Mouse (Mus musculus) lung, embryonic 14.5 days (tissue): Measurements from ENCODE around the gene Inpp5a. TPM values are rescaled to one million over a fixed set of nuclear protein-coding genes. Genes with fewer than 3 reads are reported as not detected.
A peak's percentile ranks its signal among the peaks of the same experiment; 100 is the strongest.

Source experiments
- ATAC-seq: fragments of 200-750 bp; cut with Nextera tagmentation; 2 replicates; pipeline ENCODE4 v1.8.0; 2017; ENCODE audit warnings: mild to moderate bottlenecking, moderate TSS enrichment, moderate library complexity; ENCODE audit not compliant: insufficient read depth
- DNase-seq: peaks from one replicate; pipeline ENCODE4 v3.0.0-alpha.2; 2015
- H3K27ac ChIP-seq: fragments of 300-500 bp; sonication (generic); 2 replicates; pipeline ENCODE4 v1.5.1; 2014; ENCODE audit warnings: low read depth, mild to moderate bottlenecking, moderate library complexity
- H3K27me3 ChIP-seq: fragments of 300-500 bp; sonication (generic); 2 replicates; pipeline ENCODE4 v1.6.1; 2014; ENCODE audit warnings: low read length, control low read depth; ENCODE audit not compliant: insufficient read depth
- H3K36me3 ChIP-seq: fragments of 300-500 bp; sonication (generic); 2 replicates; pipeline ENCODE4 v1.6.1; 2014; ENCODE audit warnings: control low read depth; ENCODE audit not compliant: insufficient read depth
- H3K4me1 ChIP-seq: fragments of 300-500 bp; sonication (generic); 2 replicates; pipeline ENCODE4 v1.6.1; 2014; ENCODE audit warnings: antibody characterized with exemption, control low read depth; ENCODE audit not compliant: insufficient read depth
- H3K4me2 ChIP-seq: fragments of 300-500 bp; sonication (generic); 2 replicates; pipeline ENCODE4 v1.6.1; 2014; ENCODE audit warnings: mild to moderate bottlenecking
- H3K4me3 ChIP-seq: fragments of 300-500 bp; sonication (generic); 2 replicates; pipeline ENCODE4 v1.5.1; 2014; ENCODE audit warnings: low read depth, low read length
- H3K9ac ChIP-seq: fragments of 300-500 bp; sonication (generic); 2 replicates; pipeline ENCODE4 v1.6.1; 2014
- H3K9me3 ChIP-seq: fragments of 300-500 bp; sonication (generic); 2 replicates; pipeline ENCODE4 v1.6.1; 2016; ENCODE audit warnings: low read depth, low read length, control low read depth
- CTCF ChIP-seq: IDR thresholded peaks from 2 replicates; pipeline ENCODE4 v1.5.1; 2016; ENCODE audit warnings: antibody characterized with exemption, low read depth
- WGBS: fragments of 180-500 bp; shearing (Covaris S2); extraction: QIAGEN DNeasy Blood & Tissue Kit; methylation state at CpG from one replicate; pipeline ENCODE4 v1.1.7; 2014; 5-methylcytosine and 5-hydroxymethylcytosine counted together
- polyA plus RNA-seq: library from polyadenylated mRNA; unstranded; fragments of >200 nt; fragmentation: Nextera tagmentation; extraction: Ambion mirVana; gene quantifications from 2 replicates; pipeline ENCODE4 v1.2.1, GENCODE M21; 2014

Gene Inpp5a
- polyA plus RNA-seq, 1 experiment from 2014 or later: 47.7 TPM

DNA sequence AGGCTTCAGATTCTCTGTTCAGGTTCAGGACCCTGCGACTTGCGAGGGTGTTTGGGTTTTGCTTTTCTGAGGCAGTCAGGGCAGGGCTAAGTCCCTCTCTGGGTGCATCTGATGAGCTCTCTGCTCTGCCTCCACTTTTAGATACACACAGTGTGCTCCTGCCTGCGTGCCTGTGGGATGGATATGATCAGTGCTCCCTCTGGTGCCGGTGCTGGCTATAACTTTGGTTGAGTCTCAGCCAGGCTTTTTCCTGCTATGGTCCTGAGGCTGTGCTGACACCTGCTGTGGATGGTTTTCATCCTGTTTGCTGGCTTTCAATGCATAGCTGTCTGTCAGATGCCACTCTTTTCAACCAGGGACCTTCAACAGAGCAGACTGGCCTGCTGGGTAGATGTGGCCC lies 87.0 kb downstream of the Inpp5a start:
- Histone ChIP-seq H3K27ac (no peak overlapping the region), H3K9me3 (no peaks in the 10 kb centered on the region), H3K9ac (no peak overlapping the region), H3K4me2 (no peak overlapping the region), H3K4me3 (no peak overlapping the region), H3K36me3 (peaks cover 7% of the 10 kb centered on the region; the same call in 1 of the 2 replicates), H3K27me3 (no peaks in the 10 kb centered on the region), H3K4me1 (0 out of 2 replicates have a peak, but pooled peaks cover 3% of the 10 kb centered on the region)
- no peak for ATAC-seq
- DNase-seq: peak; percentile 44
- 46% methylated on average over 4 of the region's 4 CpGs for WGBS
- TF ChIP-seq CTCF: peak; percentile 53

DNA sequence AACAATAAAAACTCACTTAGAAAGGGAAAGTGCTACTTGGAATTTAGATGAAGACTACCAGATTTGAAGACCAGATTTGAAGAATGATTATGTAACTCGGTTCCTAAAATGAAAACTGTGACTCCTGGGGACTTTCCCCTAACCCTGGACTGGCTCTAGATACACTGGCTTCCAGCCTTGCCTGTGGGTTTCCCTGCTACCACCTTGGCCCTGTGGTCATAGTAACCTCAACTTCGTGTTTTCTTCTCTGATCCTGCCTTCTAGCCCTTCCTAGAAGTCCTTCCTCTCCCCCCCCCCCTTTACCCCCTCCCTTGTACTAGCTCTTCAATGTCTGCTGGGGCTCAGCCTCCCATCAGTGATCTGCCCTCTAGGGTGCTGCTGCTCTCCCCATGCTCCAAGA lies 87.8 kb downstream of the Inpp5a start:
- Histone ChIP-seq H3K27ac (no peak overlapping the region), H3K27me3 (no peaks in the 10 kb centered on the region), H3K9ac (no peak overlapping the region), H3K4me3 (no peak overlapping the region), H3K9me3 (no peaks in the 10 kb centered on the region), H3K4me2 (no peak overlapping the region), H3K4me1 (0 out of 2 replicates have a peak, but pooled peaks cover 3% of the 10 kb centered on the region), H3K36me3 (peaks cover 14% of the 10 kb centered on the region; the same call in 1 of the 2 replicates)
- DNase-seq (no peak), ATAC-seq (no peak)
- WGBS: 51% methylated on average over 2 of the region's 2 CpGs
- no peak for TF ChIP-seq CTCF

DNA sequence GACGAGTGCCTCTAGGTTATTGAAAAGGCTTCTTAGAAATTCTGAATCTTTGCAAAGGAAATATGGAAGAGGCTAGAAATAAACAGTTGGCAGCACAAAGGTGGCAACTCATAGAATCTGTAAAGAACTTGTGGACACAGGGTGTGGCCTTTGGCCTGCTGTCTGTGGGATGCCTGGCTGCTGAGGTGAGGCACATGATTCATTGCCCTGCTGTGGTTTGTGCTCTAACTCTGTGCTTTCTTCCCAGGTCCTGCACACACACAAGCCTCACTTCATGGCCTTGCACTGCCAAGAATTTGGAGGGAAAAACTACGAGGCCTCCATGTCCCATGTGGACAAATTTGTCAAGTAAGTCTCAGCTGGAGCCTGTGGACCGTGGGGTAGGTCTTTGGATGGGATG lies 88.8 kb downstream of the Inpp5a start:
- WGBS: 78% methylated on average over 3 of the region's 3 CpGs
- no peak overlapping the region for H3K27ac ChIP-seq
- H3K27me3 ChIP-seq: no peaks in the 10 kb centered on the region
- H3K4me1 ChIP-seq: 0 out of 2 replicates have a peak, but pooled peaks cover 3% of the 10 kb centered on the region
- TF ChIP-seq CTCF: no peak
- H3K9ac ChIP-seq: no peak overlapping the region
- no peaks in the 10 kb centered on the region for H3K9me3 ChIP-seq
- no peak overlapping the region for H3K4me3 ChIP-seq
- no peak for DNase-seq
- peaks cover 14% of the 10 kb centered on the region; the same call in 1 of the 2 replicates for H3K36me3 ChIP-seq
- no peak overlapping the region for H3K4me2 ChIP-seq
- ATAC-seq: no peak

DNA sequence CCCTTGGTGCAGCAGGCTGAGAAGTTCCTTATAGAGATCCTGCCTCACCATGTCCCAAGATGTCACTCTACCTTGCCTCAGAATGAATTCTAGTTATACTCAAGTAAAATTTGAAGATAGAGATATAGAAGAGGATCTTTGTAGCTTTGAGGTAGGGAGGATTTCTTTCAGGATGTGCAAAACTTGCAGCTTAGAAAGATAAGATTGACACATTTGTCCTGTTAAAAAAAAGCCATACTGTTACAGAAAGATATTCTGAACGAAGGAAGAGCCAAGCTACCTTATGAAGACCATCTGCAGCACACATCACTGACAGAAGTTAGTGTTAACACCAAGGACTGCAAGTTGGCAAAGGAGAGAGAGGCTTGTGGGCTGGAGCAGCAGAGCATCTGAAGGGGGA lies 90.2 kb downstream of the Inpp5a start:
- TF ChIP-seq CTCF: no peak
- DNase-seq (no peak), ATAC-seq (no peak)
- H3K4me1 ChIP-seq: no peaks in the 10 kb centered on the region
- no peaks in the 10 kb centered on the region for H3K27me3 ChIP-seq
- no peak overlapping the region for H3K4me3 ChIP-seq
- no peak overlapping the region for H3K9ac ChIP-seq
- no peak overlapping the region for H3K27ac ChIP-seq
- H3K36me3 ChIP-seq: peaks cover 14% of the 10 kb centered on the region; the same call in 1 of the 2 replicates
- H3K9me3 ChIP-seq: no peaks in the 10 kb centered on the region
- H3K4me2 ChIP-seq: no peak overlapping the region
- WGBS: 76% methylated on average over 1 of the region's 1 CpGs

DNA sequence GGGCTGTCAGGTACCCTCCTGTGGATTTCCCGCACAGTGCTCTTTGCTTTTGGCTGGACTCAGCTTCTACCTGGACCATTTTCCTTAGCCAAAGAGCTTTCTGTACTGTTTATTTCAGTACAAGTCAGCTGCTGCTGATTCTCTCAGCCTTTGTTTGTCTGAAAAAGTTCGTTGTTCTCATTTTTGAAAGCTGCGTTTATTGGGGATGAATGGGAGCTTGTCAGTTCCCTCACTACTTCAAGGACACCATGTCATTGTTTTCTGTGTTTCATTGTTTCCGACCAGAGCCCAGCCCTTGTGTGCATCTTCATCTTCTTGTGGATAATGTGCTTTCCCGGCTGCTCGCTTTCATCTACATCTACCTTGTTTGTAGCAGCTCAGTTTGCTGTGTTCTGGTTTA lies 90.7 kb downstream of the Inpp5a start:
- Histone ChIP-seq H3K27ac (no peak overlapping the region), H3K36me3 (peaks cover 14% of the 10 kb centered on the region; the same call in 1 of the 2 replicates), H3K4me2 (no peak overlapping the region), H3K4me1 (no peaks in the 10 kb centered on the region), H3K9me3 (no peaks in the 10 kb centered on the region), H3K4me3 (no peak overlapping the region), H3K9ac (no peak overlapping the region), H3K27me3 (no peaks in the 10 kb centered on the region)
- ATAC-seq: no peak
- no peak for TF ChIP-seq CTCF
- no peak for DNase-seq
- 83% methylated on average over 6 of the region's 6 CpGs for WGBS

DNA sequence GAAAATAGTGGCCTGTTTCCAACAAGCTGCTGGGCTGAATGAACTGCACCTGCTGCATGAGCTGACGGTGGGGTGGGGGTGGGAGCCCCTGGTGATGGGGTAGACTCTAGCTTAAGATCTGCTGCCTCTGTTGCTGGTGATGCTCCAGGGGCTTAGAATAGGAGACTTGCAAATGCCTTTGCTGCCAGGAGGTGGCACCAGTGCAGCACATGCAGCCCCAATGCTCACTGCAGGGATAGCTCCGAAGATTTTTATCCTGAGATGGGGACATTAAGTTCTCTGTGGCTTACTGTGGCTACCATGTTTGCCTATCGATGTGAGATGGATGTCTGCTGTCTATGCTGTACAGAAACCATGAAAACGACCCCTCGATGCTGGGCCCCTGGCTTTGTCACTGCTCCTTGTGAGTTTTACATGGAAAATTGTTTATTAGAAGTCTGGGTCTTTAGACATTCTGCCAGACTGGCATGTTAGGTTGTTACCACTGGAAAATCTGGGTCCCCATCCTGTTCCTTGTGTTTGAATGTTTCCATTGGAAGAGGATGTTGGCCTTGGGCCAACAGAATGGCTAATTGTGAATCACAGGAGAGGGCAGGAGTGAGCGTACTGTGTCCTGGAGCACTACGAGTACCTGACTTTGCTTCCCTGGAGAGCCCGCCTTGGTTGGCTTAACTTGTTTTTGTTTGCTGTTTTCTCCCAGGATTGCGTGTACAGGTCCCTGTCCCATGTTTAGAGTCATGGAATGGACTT lies 95.5 kb downstream of the Inpp5a start:
- DNase-seq: peak; percentile 70
- Histone ChIP-seq H3K36me3 (peaks cover 7% of the 10 kb centered on the region; the same call in 1 of the 2 replicates), H3K9ac (no peak overlapping the region), H3K4me3 (no peak overlapping the region), H3K27me3 (no peaks in the 10 kb centered on the region), H3K4me2 (no peak overlapping the region), H3K27ac (no peak overlapping the region), H3K9me3 (no peaks in the 10 kb centered on the region), H3K4me1 (no peaks in the 10 kb centered on the region)
- TF ChIP-seq CTCF: peak; percentile 79
- ATAC-seq: peak; percentile 48; the same call in 1 of the 2 replicates
- WGBS: 54% methylated on average over 9 of the region's 9 CpGs

DNA sequence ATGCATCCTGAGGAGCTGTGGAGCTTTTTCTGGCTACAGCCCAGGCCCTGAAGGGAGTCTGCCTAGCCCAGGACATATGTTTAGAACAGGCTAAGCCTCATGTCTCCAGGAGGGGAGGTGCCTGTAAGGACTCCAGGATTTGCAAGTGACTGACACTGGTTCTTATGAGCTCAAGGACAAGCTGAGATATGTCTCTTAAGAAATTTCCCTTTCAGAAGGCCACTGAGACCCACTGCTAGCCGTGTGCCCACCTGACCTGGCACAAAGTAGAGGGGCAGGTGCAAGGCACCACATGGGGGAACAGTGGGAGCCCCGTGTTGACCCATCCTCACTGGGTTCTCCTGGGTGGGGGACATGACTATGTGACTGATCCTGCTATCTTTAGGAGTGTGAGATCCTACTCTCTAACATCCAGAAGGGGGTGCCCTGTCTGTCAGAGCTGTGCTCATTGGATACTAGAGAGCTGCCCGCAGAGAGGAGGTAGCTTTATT lies 100.9 kb downstream of the Inpp5a start:
- 67% methylated on average over 3 of the region's 3 CpGs for WGBS
- no peak for ATAC-seq
- Histone ChIP-seq H3K27ac (no peak overlapping the region), H3K4me1 (no peaks in the 10 kb centered on the region), H3K9ac (no peak overlapping the region), H3K9me3 (no peaks in the 10 kb centered on the region), H3K4me3 (no peak overlapping the region), H3K36me3 (no peaks in the 10 kb centered on the region), H3K27me3 (no peaks in the 10 kb centered on the region), H3K4me2 (no peak overlapping the region)
- no peak for DNase-seq
- no peak for TF ChIP-seq CTCF
